Mouse (Mus musculus) kidney, adult 9 months (tissue): ENCODE measurements around the gene Dmrtc1a.
A peak's percentile ranks its signal among the peaks of the same experiment; 100 is the strongest.
"Not testable (repeated sequence)": the region's sequence is repeated elsewhere in the genome, so short reads cannot be mapped to it uniquely, and the experiment has no call there.

Source experiments
- DNase-seq: peaks from one replicate; pipeline ENCODE4 v3.0.0; 2022

Dmrtc1a gene

GRCm38 (mm10) chrX:102908587-102908986 is at the start of gene Dmrtc1a, which contains the start of gene 1700011M02Rik:
TSS of gene Dmrtc1a (minus strand) at chrX:102908687.
TSS of gene 1700011M02Rik (plus strand) at chrX:102908905.
- not testable (repeated sequence) for DNase-seq

GRCm38 (mm10) chrX:102950136-102950535 is 41.6 kb upstream of the Dmrtc1a start:
- DNase-seq, result not testable (repeated sequence)

GRCm38 (mm10) chrX:102936743-102937142 is 28.3 kb upstream of the Dmrtc1a start:
- no peak for DNase-seq

- DNase-seq, result no peak
Measured at GRCm38 (mm10) chrX:102934395-102934764, 25.9 kb upstream of the Dmrtc1a start.

- peak; percentile 7 for DNase-seq
Measured at GRCm38 (mm10) chrX:102933571-102934394, 25.3 kb upstream of the Dmrtc1a start.

GRCm38 (mm10) chrX:102932992-102933570 is 24.6 kb upstream of the Dmrtc1a start:
- no peak for DNase-seq

GRCm38 (mm10) chrX:102928072-102928471 is 19.6 kb upstream of the Dmrtc1a start, which contains the start of gene 1700018G05Rik:
TSS of gene 1700018G05Rik (plus strand) at chrX:102928372.
- not testable (repeated sequence) for DNase-seq

- peak; percentile 20 for DNase-seq
Measured at GRCm38 (mm10) chrX:102926707-102927106, 18.2 kb upstream of the Dmrtc1a start.

- not testable (repeated sequence) for DNase-seq
Measured at GRCm38 (mm10) chrX:102914823-102915222, 6.3 kb upstream of the Dmrtc1a start.

- DNase-seq, result no peak
Measured at GRCm38 (mm10) chrX:102867871-102868270, 40.6 kb downstream of the Dmrtc1a start, which contains the start of gene 1700031F05Rik. TSS of gene 1700031F05Rik (minus strand) at chrX:102867971.

GRCm38 (mm10) chrX:102854516-102854915 is 54.0 kb downstream of the Dmrtc1a start, which contains the start of gene Dmrtc1c2:
TSS of gene Dmrtc1c2 (minus strand) at chrX:102854616.
- DNase-seq, result not testable (repeated sequence)
